8 mouse cellular contexts compared by ENCODE assay signal in the genomic region with DNA sequence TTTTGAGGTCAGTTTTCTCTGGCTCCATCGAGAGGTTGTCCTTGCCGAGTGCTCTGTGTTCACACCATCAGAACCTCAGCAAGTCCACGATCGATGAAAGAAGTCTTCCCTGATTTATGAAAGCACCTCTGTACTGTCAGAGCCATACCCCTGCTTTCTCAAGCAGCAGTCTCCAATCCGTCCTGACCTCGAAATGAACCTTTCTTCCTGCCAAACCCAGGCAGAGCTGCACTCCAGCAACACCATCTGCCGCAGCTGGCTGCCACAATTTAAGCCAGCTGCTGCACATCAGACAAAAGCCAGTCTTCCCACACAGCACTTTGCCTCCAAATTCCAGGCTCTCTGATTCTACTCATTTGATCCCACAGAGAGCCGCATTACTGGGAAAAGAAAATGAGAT. TPM values are rescaled to one million over a fixed set of nuclear protein-coding genes. Genes with fewer than 3 reads are reported as not detected.
DNase-seq lines count a peak whose midpoint lies in the region; ATAC-seq and TF ChIP-seq lines count a peak whose summit lies in the region.

No protein-coding gene starts in this region.

- no peak overlapping the region for H3K4me3 ChIP-seq in forebrain, embryonic 13.5 days
- H3K4me3 ChIP-seq in forebrain, embryonic 11.5 days (ENCODE audit: low read depth, low read length), result no peak overlapping the region
- H3K4me3 ChIP-seq in hindbrain, postnatal 0 days (ENCODE audit: low read length), result no peak overlapping the region

- no peaks in the 10 kb centered on the region for H3K9me3 ChIP-seq in forebrain, embryonic 13.5 days (replicated peaks)
- H3K9me3 ChIP-seq in forebrain, embryonic 11.5 days (ENCODE audit: control insufficient read depth, low read length), result no peaks in the 10 kb centered on the region
- no peaks in the 10 kb centered on the region for H3K9me3 ChIP-seq in hindbrain, postnatal 0 days (ENCODE audit: low read length)

- 66% methylated on average over 8 of the region's 8 CpGs for WGBS in forebrain, embryonic 13.5 days
- WGBS in forebrain, embryonic 11.5 days, result 60% methylated on average over 8 of the region's 8 CpGs
- 40% methylated on average over 8 of the region's 8 CpGs for WGBS in hindbrain, postnatal 0 days

- ATAC-seq in forebrain, embryonic 13.5 days, result peak; percentile 62
- ATAC-seq in forebrain, embryonic 11.5 days (replicated peaks; ENCODE audit: low FRiP score), result no peak
- peak; percentile 38 for ATAC-seq in hindbrain, postnatal 0 days

- no peak for DNase-seq in forebrain, embryonic 11.5 days (ENCODE audit: low spot score)
- peak; percentile 49 for DNase-seq in adipocyte (ENCODE audit: low spot score)
- peak; percentile 15 to 55 for DNase-seq in gastrocnemius, adult 8-10 months (ENCODE audit: low spot score in 2 of 2)
- peak; percentile 50 for DNase-seq in hindbrain, postnatal 0 days (ENCODE audit: low spot score)
- peak; percentile 75 for DNase-seq in mesoderm, embryonic 11.5 days (ENCODE audit: low read depth, low spot score)
- DNase-seq in urinary bladder, postnatal 36 days (ENCODE audit: low spot score in 2 of 2), result peak; percentile 28 to 53
- DNase-seq in spleen, postnatal 4 days (ENCODE audit: low spot score in 2 of 2), result no peak

- H3K36me3 ChIP-seq in forebrain, embryonic 13.5 days (ENCODE audit: poor library complexity, severe bottlenecking), result no peaks in the 10 kb centered on the region
- no peaks in the 10 kb centered on the region for H3K36me3 ChIP-seq in forebrain, embryonic 11.5 days (ENCODE audit: control insufficient read depth, insufficient read depth, low read length)
- no peaks in the 10 kb centered on the region for H3K36me3 ChIP-seq in hindbrain, postnatal 0 days (ENCODE audit: insufficient read depth, low read length)

- H3K4me1 ChIP-seq in forebrain, embryonic 13.5 days, result 0 out of 2 replicates have a peak, but pooled peaks cover 2% of the 10 kb centered on the region
- H3K4me1 ChIP-seq in forebrain, embryonic 11.5 days (replicated peaks; ENCODE audit: control insufficient read depth, insufficient read depth, low read length), result no peaks in the 10 kb centered on the region
- H3K4me1 ChIP-seq in hindbrain, postnatal 0 days (ENCODE audit: insufficient read depth, low read length), result no peaks in the 10 kb centered on the region

- H3K27ac ChIP-seq in forebrain, embryonic 13.5 days, result no peak overlapping the region
- no peak overlapping the region for H3K27ac ChIP-seq in forebrain, embryonic 11.5 days (ENCODE audit: low read depth, low read length)
- no peak overlapping the region for H3K27ac ChIP-seq in hindbrain, postnatal 0 days

- no peak for TF ChIP-seq CTCF in hindbrain, postnatal 0 days (IDR thresholded peaks at IDR 0.05; ENCODE audit: low read depth)

- H3K4me2 ChIP-seq in forebrain, embryonic 13.5 days, result no peak overlapping the region
- no peak overlapping the region for H3K4me2 ChIP-seq in forebrain, embryonic 11.5 days (ENCODE audit: low read depth, low read length, severe bottlenecking)
- no peak overlapping the region for H3K4me2 ChIP-seq in hindbrain, postnatal 0 days (ENCODE audit: low read depth, low read length)

- no peak overlapping the region for H3K9ac ChIP-seq in forebrain, embryonic 13.5 days
- no peak overlapping the region for H3K9ac ChIP-seq in forebrain, embryonic 11.5 days (ENCODE audit: low read length)
- no peak overlapping the region for H3K9ac ChIP-seq in hindbrain, postnatal 0 days (replicated peaks; ENCODE audit: low read length)

- H3K27me3 ChIP-seq in forebrain, embryonic 13.5 days, result no peaks in the 10 kb centered on the region
- H3K27me3 ChIP-seq in forebrain, embryonic 11.5 days (ENCODE audit: control insufficient read depth, insufficient read depth, low read length), result no peaks in the 10 kb centered on the region
- no peaks in the 10 kb centered on the region for H3K27me3 ChIP-seq in hindbrain, postnatal 0 days (ENCODE audit: insufficient read depth, low read length)

RNA-seq across cellular contexts. Expression of gene Gm527, which starts 15.2 kb away (rescaled TPM):
- 1.6 and 2.6 TPM in 2 replicates for polyA plus RNA-seq in forebrain, embryonic 13.5 days (2015; fragmentation: Nextera tagmentation; extraction: Ambion mirVana)
- polyA plus RNA-seq in forebrain, embryonic 11.5 days (2014; fragmentation: Nextera tagmentation; extraction: Ambion mirVana), result 2.3 TPM in 2 replicates
- 1 to 10 TPM; 2.3 to 2.9 (median 2.6) TPM for total RNA-seq in gastrocnemius, adult 8-10 months (2022)
- total RNA-seq in hindbrain, postnatal 0 days (2014; rRNA removed), result 10.9 and 19.3 TPM in 2 replicates
- 1.2 and 2.3 TPM in 2 replicates for polyA plus RNA-seq in hindbrain, postnatal 0 days (2015; fragmentation: Nextera tagmentation; extraction: Ambion mirVana)

Comparison
In these comparisons a context has a peak if more than half of its experiments do, and no peak if none do; other contexts are left out.
1. DNase-seq: peak in adipocyte (single experiment), gastrocnemius, adult 8-10 months (2 of 2), hindbrain, postnatal 0 days (single experiment), mesoderm, embryonic 11.5 days (single experiment) and urinary bladder, postnatal 36 days (2 of 2); none in forebrain, embryonic 11.5 days (single experiment) and spleen, postnatal 4 days (0 of 2).